Mouse (Mus musculus) intestine, embryonic 15.5 days (tissue): ENCODE results near the gene Arfgap1. TPM values are rescaled to one million over a fixed set of nuclear protein-coding genes. Genes with fewer than 3 reads are reported as not detected.

Experiments
- polyA plus RNA-seq: library from polyadenylated mRNA; unstranded; fragments of >200 nt; fragmentation: Nextera tagmentation; extraction: Ambion mirVana; gene quantifications from 2 replicates; pipeline ENCODE4 v1.2.1, GENCODE M21; 2015

Arfgap1 gene
- polyA plus RNA-seq, 1 experiment from 2014 or later = 77.9 TPM

Other genes with a start within 250 kb of the Arfgap1 start
- 2.3 and 4.6 TPM in 2 replicates for gene Slc17a9, start 242.0 kb upstream of the Arfgap1 start, polyA plus RNA-seq
- gene Bhlhe23, start 190.3 kb upstream of the Arfgap1 start, polyA plus RNA-seq = not detected in 2 replicates
- 46.9 and 49.3 TPM in 2 replicates for gene Ythdf1, start 46.3 kb upstream of the Arfgap1 start, polyA plus RNA-seq
- not detected in 2 replicates for gene Birc7, start 38.2 kb upstream of the Arfgap1 start, polyA plus RNA-seq
- 37.4 and 41.1 TPM in 2 replicates for gene Nkain4, start 12.5 kb upstream of the Arfgap1 start, polyA plus RNA-seq
- gene Col20a1, start 19.3 kb downstream of the Arfgap1 start, polyA plus RNA-seq = 0.39 and 0.52 TPM in 2 replicates
- gene Chrna4, start 76.3 kb downstream of the Arfgap1 start, polyA plus RNA-seq = 1.1 and 1.2 TPM in 2 replicates
- gene Kcnq2, start 168.1 kb downstream of the Arfgap1 start, polyA plus RNA-seq = 1.3 and 1.5 TPM in 2 replicates
- 0.10 and 0.26 TPM in 2 replicates for gene Eef1a2, start 189.8 kb downstream of the Arfgap1 start, polyA plus RNA-seq
- gene Ppdpf, start 220.0 kb downstream of the Arfgap1 start, polyA plus RNA-seq = 264 and 275 TPM in 2 replicates
- gene Ptk6, start 235.6 kb downstream of the Arfgap1 start, polyA plus RNA-seq = 0.14 and 0.21 TPM in 2 replicates
- 0.05 TPM in 1 of 2 replicates, not detected in the other for gene Srms, start 246.0 kb downstream of the Arfgap1 start, polyA plus RNA-seq